Mouse (Mus musculus): ENCODE measurements around the gene Cabp4.

DNA sequence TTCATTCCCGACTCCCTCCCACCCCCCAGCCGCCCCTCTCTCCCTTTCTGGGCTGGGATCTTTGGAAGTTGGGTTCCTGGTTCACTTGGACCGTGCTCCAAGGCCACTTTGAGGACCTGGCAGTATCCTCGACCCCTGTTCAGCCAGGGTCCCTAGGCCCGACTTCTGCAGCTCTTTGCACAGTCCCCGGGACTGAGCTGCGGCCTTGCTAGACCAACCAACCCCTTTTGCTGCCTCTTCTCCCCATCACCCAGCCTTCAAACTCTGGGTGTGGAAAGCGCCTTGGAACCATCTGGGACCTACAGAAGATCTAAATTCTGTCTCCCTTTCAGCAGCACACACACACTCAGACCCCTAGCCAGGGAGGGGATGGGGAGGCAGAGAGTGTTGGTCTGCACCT, 5.0 kb upstream of the Cabp4 start:
- TF ChIP-seq GATA1 (IDR thresholded peaks at IDR 0.05; ENCODE audit: low read length) = no peak
- TF ChIP-seq TAL1 (IDR thresholded peaks at IDR 0.05; ENCODE audit: low read length) = no peak
